In the genomic region with DNA sequence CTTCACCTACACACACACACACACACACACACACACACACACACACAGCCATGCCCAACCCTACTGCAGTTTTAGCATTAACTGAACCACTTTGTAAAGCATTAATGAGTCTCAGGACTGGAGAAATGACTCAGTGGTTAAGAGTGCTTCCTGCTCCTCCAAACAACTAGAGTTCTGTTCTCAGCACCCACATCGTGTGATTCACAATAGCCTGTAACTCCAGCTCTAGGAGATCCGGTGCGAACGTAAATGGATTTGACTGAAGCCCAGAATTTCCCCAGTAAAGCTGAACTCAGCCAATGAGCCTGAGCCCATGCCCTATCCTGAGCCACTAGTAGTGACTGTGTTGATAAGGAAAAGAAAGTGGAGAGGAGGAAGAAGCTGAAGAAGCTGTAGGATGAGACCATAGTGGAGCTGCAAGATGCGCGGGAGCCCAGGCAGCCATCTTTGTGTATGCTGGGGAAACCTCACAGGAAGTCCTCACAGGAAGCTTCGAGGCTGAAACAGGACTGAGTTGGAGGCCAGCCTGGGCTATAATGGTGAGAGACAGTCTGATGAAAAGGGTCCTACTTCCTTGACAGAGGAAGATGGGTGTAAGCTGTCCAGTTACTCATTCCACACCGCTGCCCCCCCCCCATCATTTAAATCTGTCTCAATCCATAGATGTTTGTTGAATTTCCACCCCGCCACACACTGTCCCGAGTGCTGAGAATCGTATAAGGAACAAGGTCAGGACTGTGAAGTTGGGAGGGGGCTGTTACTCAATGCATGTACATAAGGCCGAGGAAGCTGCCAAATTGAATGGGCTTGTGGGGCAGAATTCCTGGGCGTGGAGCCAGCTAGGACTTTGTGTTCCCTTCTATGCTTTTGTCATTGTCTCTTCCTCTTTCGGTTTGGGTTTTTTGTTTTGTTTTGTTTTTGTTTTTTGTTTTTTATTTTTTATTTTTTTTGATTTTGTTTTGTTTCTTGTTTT, we compare ENCODE assay signal across 8 mouse cellular contexts. TPM values are rescaled to one million over a fixed set of nuclear protein-coding genes. Genes with fewer than 3 reads are reported as not detected.
DNase-seq lines count a peak whose midpoint lies in the region; ATAC-seq and TF ChIP-seq lines count a peak whose summit lies in the region.
"Had no signal": no experiment of that assay in that cellular context is flagged by ENCODE, and none has a peak within 500 bp of the region (broad histone marks: within the 10 kb centered on the region; RNA-seq: fewer than 3 reads in every experiment).

No protein-coding gene starts in this region.

- no peaks in the 10 kb centered on the region for H3K9me3 ChIP-seq in lung, postnatal 0 days (ENCODE audit: low read length)
- H3K9me3 ChIP-seq: liver, embryonic 15.5 days had no signal

- peaks cover 25% of the 10 kb centered on the region for H3K4me1 ChIP-seq in bone marrow macrophage, adult 2 months (ENCODE audit: control insufficient read depth, insufficient read depth, low read length)
- H3K4me1 ChIP-seq in lung, postnatal 0 days (ENCODE audit: insufficient read depth, low read depth, low read length), result no peaks in the 10 kb centered on the region; the same call in 1 of the 2 replicates
- H3K4me1 ChIP-seq: liver, embryonic 15.5 days had no signal

- H3K27me3 ChIP-seq in lung, postnatal 0 days (replicated peaks; ENCODE audit: insufficient read depth, low read length), result no peaks in the 10 kb centered on the region
- H3K27me3 ChIP-seq: liver, embryonic 15.5 days had no signal

- 54% methylated on average over 14 of the region's 14 CpGs for WGBS in lung, postnatal 0 days

- TF ChIP-seq EP300 in lung, postnatal 0 days (IDR thresholded peaks at IDR 0.05), result peak; percentile 95

- no peak overlapping the region for H3K9ac ChIP-seq in lung, postnatal 0 days (replicated peaks; ENCODE audit: low read depth)
- H3K9ac ChIP-seq: liver, embryonic 15.5 days had no signal

- peak overlapping the region; percentile 76 for H3K27ac ChIP-seq in bone marrow macrophage, adult 2 months (ENCODE audit: insufficient read depth, low read depth, low read length)
- peak overlapping the region; percentile 73 for H3K27ac ChIP-seq in lung, postnatal 0 days (ENCODE audit: low read length)
- H3K27ac ChIP-seq: liver, embryonic 15.5 days had no signal

- ATAC-seq in lung, postnatal 0 days, result peak; percentile 91
- ATAC-seq in inflammation-experienced regulatory T-cells, adult 6 months, result no peak

- DNase-seq in layer of hippocampus, adult 11-12 months (ENCODE audit: low spot score), result peak; percentile 79
- no peak for DNase-seq in layer of hippocampus, postnatal 36 days
- DNase-seq in NIH3T3 (ENCODE audit: low read depth), result peak; percentile 67
- DNase-seq in lung, postnatal 0 days (ENCODE audit: low spot score), result peak; percentile 95
- DNase-seq in cerebellum, adult 8-10 months, result no peak

- TF ChIP-seq POLR2A in bone marrow macrophage, adult 2 months (IDR thresholded peaks at IDR 0.05; ENCODE audit: borderline replicate concordance, low read depth, low read length), result no peak

- no peaks in the 10 kb centered on the region for H3K36me3 ChIP-seq in lung, postnatal 0 days (ENCODE audit: insufficient read depth, low read length)
- H3K36me3 ChIP-seq: liver, embryonic 15.5 days had no signal

- no peak for TF ChIP-seq CTCF in bone marrow macrophage, adult 2 months (IDR thresholded peaks at IDR 0.05; ENCODE audit: low read depth, low read length)
- no peak for TF ChIP-seq CTCF in lung, postnatal 0 days (IDR thresholded peaks at IDR 0.05)

- no peak overlapping the region; the same call in 1 of the 2 replicates for H3K4me2 ChIP-seq in lung, postnatal 0 days (replicated peaks; ENCODE audit: low read depth, low read length)
- H3K4me2 ChIP-seq: liver, embryonic 15.5 days had no signal

- H3K4me3 ChIP-seq in bone marrow macrophage, adult 2 months (ENCODE audit: insufficient read depth, low read length), result peak overlapping the region; percentile 11; the same call in 1 of the 2 replicates
- no peak overlapping the region for H3K4me3 ChIP-seq in lung, postnatal 0 days (ENCODE audit: low read depth, low read length)
- H3K4me3 ChIP-seq: liver, embryonic 15.5 days had no signal

RNA-seq across cellular contexts. Expression of gene Cebpg, which starts 8.2 kb away (rescaled TPM):
- 10 to 100 TPM; 34.3 to 35.9 TPM for total RNA-seq in layer of hippocampus, postnatal 36 days (2021)
- polyA plus RNA-seq in bone marrow macrophage, adult 2 months (2012; ENCODE audit: insufficient read depth, insufficient read length, missing spikeins), result 42.6 and 43.2 TPM in 2 replicates
- polyA plus RNA-seq in lung, postnatal 0 days (2015; fragmentation: Nextera tagmentation; extraction: Ambion mirVana), result 46.7 and 47.4 TPM in 2 replicates
- 1 to 10 TPM; 8.9 to 9.5 (median 9.0) TPM for polyA plus RNA-seq in inflammation-experienced regulatory T-cells, adult 6 months (2017; shearing (Covaris generic))

RNA-seq across cellular contexts. Expression of gene Cebpa, which starts 54.5 kb away (rescaled TPM):
- total RNA-seq in layer of hippocampus, postnatal 36 days (2021), result 10 to 100 TPM; 15.4 to 17.3 TPM
- 78.9 and 79.1 TPM in 2 replicates for polyA plus RNA-seq in bone marrow macrophage, adult 2 months (2012; ENCODE audit: insufficient read depth, insufficient read length, missing spikeins)
- 28.9 and 29.8 TPM in 2 replicates for polyA plus RNA-seq in lung, postnatal 0 days (2015; fragmentation: Nextera tagmentation; extraction: Ambion mirVana)
- polyA plus RNA-seq in inflammation-experienced regulatory T-cells, adult 6 months (2017; shearing (Covaris generic)), result 1 to 10 TPM in 2 of 3 experiments, under 1 TPM in 1; 0.38 to 2.4 (median 2.3) TPM

Comparison
In these comparisons a context has a peak if more than half of its experiments do, and no peak if none do; other contexts are left out.
1. DNase-seq: peak in layer of hippocampus, adult 11-12 months (single experiment), NIH3T3 (single experiment) and lung, postnatal 0 days (single experiment); none in layer of hippocampus, postnatal 36 days (0 of 2) and cerebellum, adult 8-10 months (single experiment).